Mouse (Mus musculus) lung, embryonic 15.5 days (tissue): ENCODE data around the gene Dnajc7. TPM values are rescaled to one million over a fixed set of nuclear protein-coding genes. Genes with fewer than 3 reads are reported as not detected.
"Not testable (repeated sequence)": the region's sequence is repeated elsewhere in the genome, so short reads cannot be mapped to it uniquely, and the experiment has no call there.

Experiments used
- ATAC-seq: fragments of 200-750 bp; cut with Nextera tagmentation; 2 replicates; pipeline ENCODE4 v1.8.0; 2017; ENCODE audit warnings: moderate number of reproducible peaks, borderline replicate concordance; ENCODE audit not compliant: low FRiP score, low TSS enrichment; ENCODE audit errors: extremely low read depth
- H3K27ac ChIP-seq: fragments of 300-500 bp; sonication (generic); 2 replicates; pipeline ENCODE4 v1.5.1; 2015; ENCODE audit warnings: moderate library complexity, mild to moderate bottlenecking, inconsistent platforms
- H3K27me3 ChIP-seq: fragments of 300-500 bp; sonication (generic); 2 replicates; pipeline ENCODE4 v1.6.1; 2015; ENCODE audit warnings: inconsistent platforms
- H3K36me3 ChIP-seq: fragments of 300-500 bp; sonication (generic); 2 replicates; pipeline ENCODE4 v1.6.1; 2015; ENCODE audit warnings: inconsistent platforms
- H3K4me1 ChIP-seq: fragments of 300-500 bp; sonication (generic); 2 replicates; pipeline ENCODE4 v1.6.1; 2015; ENCODE audit warnings: inconsistent platforms
- H3K4me2 ChIP-seq: fragments of 300-500 bp; sonication (generic); 2 replicates; pipeline ENCODE4 v1.6.1; 2015; ENCODE audit warnings: inconsistent platforms, mild to moderate bottlenecking, moderate library complexity
- H3K4me3 ChIP-seq: fragments of 300-500 bp; sonication (generic); 2 replicates; pipeline ENCODE4 v1.5.1; 2015; ENCODE audit warnings: mild to moderate bottlenecking, inconsistent platforms
- H3K9ac ChIP-seq: fragments of 300-500 bp; sonication (generic); 2 replicates; pipeline ENCODE4 v1.6.1; 2015; ENCODE audit warnings: inconsistent platforms
- H3K9me3 ChIP-seq: fragments of 300-500 bp; sonication (generic); 2 replicates; pipeline ENCODE4 v1.6.1; 2016; ENCODE audit warnings: inconsistent platforms
- WGBS: fragments of 180-500 bp; shearing (Covaris S2); methylation state at CpG from one replicate; pipeline ENCODE4 v1.1.7; 2015; 5-methylcytosine and 5-hydroxymethylcytosine counted together
- polyA plus RNA-seq: library from polyadenylated mRNA; unstranded; fragments of >200 nt; fragmentation: Nextera tagmentation; extraction: Ambion mirVana; gene quantifications from 2 replicates; pipeline ENCODE4 v1.2.1, GENCODE M21; 2015

Gene Dnajc7
- polyA plus RNA-seq, 1 experiment from 2014 or later: 229 TPM

GRCm38 (mm10) chr11:100541577-100541976 lies 78.4 kb downstream of the Dnajc7 start:
- H3K27ac ChIP-seq: no peak overlapping the region
- H3K4me3 ChIP-seq: no peak overlapping the region
- peaks cover 12% of the 10 kb centered on the region for H3K4me1 ChIP-seq
- H3K9ac ChIP-seq: no peak overlapping the region
- no peaks in the 10 kb centered on the region for H3K27me3 ChIP-seq
- no peak for ATAC-seq
- H3K4me2 ChIP-seq: no peak overlapping the region
- H3K9me3 ChIP-seq: no peaks in the 10 kb centered on the region
- no peaks in the 10 kb centered on the region for H3K36me3 ChIP-seq
- WGBS: 61% methylated on average over 2 of the region's 2 CpGs

DNA sequence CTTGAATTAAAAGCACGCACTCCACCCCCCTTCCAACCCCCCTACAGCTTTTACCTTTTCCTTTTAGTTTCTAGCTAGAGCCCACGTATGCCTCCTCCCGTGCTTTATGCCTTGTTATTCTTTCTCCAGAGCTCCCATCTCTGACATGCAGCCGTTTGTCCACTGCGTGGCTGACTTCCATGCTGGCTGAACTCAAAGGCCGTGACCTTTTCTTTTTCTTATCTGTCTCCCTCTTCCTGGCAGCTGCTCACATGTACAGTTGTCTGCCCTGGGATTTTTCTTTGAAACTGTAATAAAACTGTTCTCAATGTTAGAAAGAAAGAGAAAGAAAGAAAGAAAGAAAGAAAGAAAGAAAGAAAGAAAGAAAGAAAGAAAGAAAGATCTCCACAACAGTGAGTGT lies 79.0 kb downstream of the Dnajc7 start:
- Histone ChIP-seq H3K4me1 (peaks cover 8% of the 10 kb centered on the region), H3K36me3 (no peaks in the 10 kb centered on the region), H3K27ac (no peak overlapping the region), H3K4me2 (no peak overlapping the region), H3K9ac (no peak overlapping the region), H3K4me3 (no peak overlapping the region), H3K9me3 (no peaks in the 10 kb centered on the region), H3K27me3 (no peaks in the 10 kb centered on the region)
- 33% methylated on average over 6 of the region's 6 CpGs for WGBS
- ATAC-seq: no peak

DNA sequence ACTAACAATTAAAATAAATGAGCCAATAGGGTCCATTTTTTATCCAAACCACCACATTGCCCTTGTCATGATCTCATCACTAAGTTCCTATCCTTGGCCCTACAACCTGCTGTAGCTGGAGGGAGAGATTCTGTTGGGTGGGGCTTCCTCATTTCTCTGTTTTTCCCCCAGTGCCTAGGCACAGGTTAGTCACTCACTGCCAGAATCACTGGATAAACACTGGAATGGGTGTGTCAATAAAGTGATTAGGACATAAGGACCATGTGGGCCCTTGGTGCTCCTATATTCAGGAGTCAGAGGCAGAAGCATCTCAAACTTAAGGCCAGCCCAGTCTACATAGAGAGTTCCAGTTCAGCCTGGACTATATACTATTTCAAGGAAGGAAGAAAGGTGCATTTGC lies 83.5 kb downstream of the Dnajc7 start:
- H3K9me3 ChIP-seq: no peaks in the 10 kb centered on the region
- H3K4me3 ChIP-seq: no peak overlapping the region
- no peak overlapping the region for H3K9ac ChIP-seq
- H3K27ac ChIP-seq: no peak overlapping the region
- H3K27me3 ChIP-seq: no peaks in the 10 kb centered on the region
- H3K36me3 ChIP-seq: no peaks in the 10 kb centered on the region
- no peak overlapping the region for H3K4me2 ChIP-seq
- H3K4me1 ChIP-seq: no peaks in the 10 kb centered on the region
- ATAC-seq: no peak

GRCm38 (mm10) chr11:100535996-100536395 lies 84.0 kb downstream of the Dnajc7 start:
- ATAC-seq: no peak

GRCm38 (mm10) chr11:100534821-100535220 lies 85.1 kb downstream of the Dnajc7 start:
- not testable (repeated sequence) for H3K27me3 ChIP-seq

More at GRCm38 (mm10) chr11:100535996-100536395, 84.0 kb downstream of the Dnajc7 start:
- Histone ChIP-seq H3K9ac (no peak overlapping the region), H3K4me1 (no peaks in the 10 kb centered on the region), H3K4me3 (no peak overlapping the region), H3K4me2 (no peak overlapping the region), H3K9me3 (no peaks in the 10 kb centered on the region), H3K36me3 (no peaks in the 10 kb centered on the region), H3K27ac (no peak overlapping the region), H3K27me3 (no peaks in the 10 kb centered on the region)
- 81% methylated on average over 1 of the region's 1 CpGs for WGBS

GRCm38 (mm10) chr11:100534411-100534810 lies 85.6 kb downstream of the Dnajc7 start:
- H3K27me3 ChIP-seq, H3K4me2 ChIP-seq, H3K36me3 ChIP-seq, H3K9ac ChIP-seq, ATAC-seq, H3K4me1 ChIP-seq, H3K27ac ChIP-seq, H3K4me3 ChIP-seq, H3K9me3 ChIP-seq: not testable (repeated sequence)
- WGBS: 80% methylated on average over 2 of the region's 2 CpGs

More at GRCm38 (mm10) chr11:100534821-100535220, 85.1 kb downstream of the Dnajc7 start:
- ATAC-seq, H3K36me3 ChIP-seq, H3K4me1 ChIP-seq, H3K4me3 ChIP-seq, H3K27ac ChIP-seq, H3K9ac ChIP-seq, H3K9me3 ChIP-seq, H3K4me2 ChIP-seq: not testable (repeated sequence)
- 79% methylated on average over 6 of the region's 6 CpGs for WGBS

DNA sequence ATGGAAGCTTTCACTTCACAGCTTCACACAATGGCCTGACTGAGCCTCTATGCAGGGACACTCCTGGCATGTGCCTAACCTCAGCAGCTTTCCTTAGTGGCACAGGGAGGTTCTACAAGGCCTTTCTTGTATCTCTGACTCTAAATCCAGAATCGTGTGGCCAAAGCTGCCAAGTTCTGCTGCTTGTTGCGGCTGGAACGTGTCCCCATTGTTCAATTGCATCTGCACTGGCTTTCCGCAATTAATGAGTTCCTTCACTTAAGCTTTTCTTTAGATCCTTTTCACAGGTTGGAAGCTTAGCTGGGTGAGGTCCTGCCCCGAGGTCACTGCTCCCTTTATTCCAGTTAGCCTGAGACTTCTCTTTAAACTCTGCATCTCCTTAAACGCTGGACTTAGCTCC lies 86.1 kb downstream of the Dnajc7 start:
- no peak for ATAC-seq
- H3K4me2 ChIP-seq: no peak overlapping the region
- H3K9ac ChIP-seq: no peak overlapping the region
- H3K36me3 ChIP-seq: no peaks in the 10 kb centered on the region
- H3K27me3 ChIP-seq: no peaks in the 10 kb centered on the region
- H3K9me3 ChIP-seq: no peaks in the 10 kb centered on the region
- 0 out of 2 replicates have a peak, but pooled peaks cover under 1% of the 10 kb centered on the region for H3K4me1 ChIP-seq
- H3K27ac ChIP-seq: no peak overlapping the region
- no peak overlapping the region for H3K4me3 ChIP-seq
- WGBS: 74% methylated on average over 6 of the region's 6 CpGs

Other genes starting within 250 kb of the Dnajc7 start
- gene Jup, start 222.4 kb downstream of the Dnajc7 start, polyA plus RNA-seq: 122 and 136 TPM in 2 replicates
- gene P3h4, start 205.3 kb downstream of the Dnajc7 start, polyA plus RNA-seq: 71.5 and 73.4 TPM in 2 replicates
- gene Fkbp10, start 204.5 kb downstream of the Dnajc7 start, polyA plus RNA-seq: 142 and 143 TPM in 2 replicates
- gene Nt5c3b, start 178.4 kb downstream of the Dnajc7 start, polyA plus RNA-seq: 129 and 133 TPM in 2 replicates
- gene Klhl10, start 178.3 kb downstream of the Dnajc7 start, polyA plus RNA-seq: 0.56 and 0.88 TPM in 2 replicates
- 8.6 and 9.3 TPM in 2 replicates for gene Klhl11, start 147.4 kb downstream of the Dnajc7 start, polyA plus RNA-seq
- 151 and 153 TPM in 2 replicates for gene Acly, start 92.2 kb downstream of the Dnajc7 start, polyA plus RNA-seq
- 1.6 and 2.6 TPM in 2 replicates for gene Ttc25, start 74.6 kb downstream of the Dnajc7 start, polyA plus RNA-seq
- 28.7 and 32.3 TPM in 2 replicates for gene Cnp, start 45.3 kb downstream of the Dnajc7 start, polyA plus RNA-seq
- 57.1 and 58.7 TPM in 2 replicates for gene Nkiras2, start 924 bp downstream of the Dnajc7 start, polyA plus RNA-seq
- gene Zfp385c, start 72.3 kb upstream of the Dnajc7 start, polyA plus RNA-seq: 0.06 and 0.13 TPM in 2 replicates
- 3.0 and 3.8 TPM in 2 replicates for gene Dhx58, start 84.1 kb upstream of the Dnajc7 start, polyA plus RNA-seq
- gene Kat2a, start 92.3 kb upstream of the Dnajc7 start, polyA plus RNA-seq: 52.9 and 56.1 TPM in 2 replicates
- gene Hspb9, start 93.7 kb upstream of the Dnajc7 start, polyA plus RNA-seq: 0.23 and 0.32 TPM in 2 replicates
- 24.4 and 26.0 TPM in 2 replicates for gene Rab5c, start 118.0 kb upstream of the Dnajc7 start, polyA plus RNA-seq
- gene Kcnh4, start 139.8 kb upstream of the Dnajc7 start, polyA plus RNA-seq: 0.04 TPM in 1 of 2 replicates, not detected in the other
- not detected in 2 replicates for gene Hcrt, start 142.8 kb upstream of the Dnajc7 start, polyA plus RNA-seq
- 6.1 and 6.4 TPM in 2 replicates for gene Ghdc, start 150.8 kb upstream of the Dnajc7 start, polyA plus RNA-seq
- gene Stat5b, start 230.6 kb upstream of the Dnajc7 start, polyA plus RNA-seq: 28.1 TPM in 2 replicates
- gene Stat5a, start 239.2 kb upstream of the Dnajc7 start, polyA plus RNA-seq: 8.2 and 9.5 TPM in 2 replicates